Mouse (Mus musculus) intestine, postnatal 0 days (tissue): ENCODE data around the gene Sec24b. TPM values are rescaled to one million over a fixed set of nuclear protein-coding genes. Genes with fewer than 3 reads are reported as not detected.

ENCODE experiments used
- ATAC-seq: fragments of 200-750 bp; cut with Nextera tagmentation; 2 replicates; pipeline ENCODE4 v1.8.0; 2017; ENCODE audit warnings: mild to moderate bottlenecking, moderate TSS enrichment, moderate library complexity
- H3K27ac ChIP-seq: fragments of 300-500 bp; sonication (generic); 2 replicates; pipeline ENCODE4 v1.5.1; 2014; ENCODE audit warnings: mild to moderate bottlenecking, low read depth, low read length, moderate library complexity
- H3K27me3 ChIP-seq: fragments of 300-500 bp; sonication (generic); replicated peaks from 2 replicates; pipeline ENCODE4 v1.6.1; 2014; ENCODE audit warnings: low read length, mixed read lengths; ENCODE audit not compliant: control insufficient read depth, insufficient read depth
- H3K36me3 ChIP-seq: fragments of 300-500 bp; sonication (generic); 2 replicates; pipeline ENCODE4 v1.6.1; 2014; ENCODE audit warnings: mild to moderate bottlenecking, moderate library complexity; ENCODE audit not compliant: control insufficient read depth, insufficient read depth
- H3K4me1 ChIP-seq: fragments of 300-500 bp; sonication (generic); replicated peaks from 2 replicates; pipeline ENCODE4 v1.6.1; 2014; ENCODE audit warnings: antibody characterized with exemption, low read length, mixed read lengths; ENCODE audit not compliant: control insufficient read depth, insufficient read depth
- H3K4me2 ChIP-seq: fragments of 300-500 bp; sonication (generic); replicated peaks from 2 replicates; pipeline ENCODE4 v1.6.1; 2014; ENCODE audit warnings: low read depth, mild to moderate bottlenecking, moderate library complexity
- H3K4me3 ChIP-seq: fragments of 300-500 bp; sonication (generic); 2 replicates; pipeline ENCODE4 v1.5.1; 2014; ENCODE audit warnings: low read depth, low read length
- H3K9ac ChIP-seq: fragments of 300-500 bp; sonication (generic); 2 replicates; pipeline ENCODE4 v1.6.1; 2014; ENCODE audit warnings: mild to moderate bottlenecking, low read depth, low read length
- H3K9me3 ChIP-seq: fragments of 300-500 bp; sonication (generic); 2 replicates; pipeline ENCODE4 v1.6.1; 2016; ENCODE audit warnings: mixed run types; ENCODE audit not compliant: control insufficient read depth
- CTCF ChIP-seq: sonication (generic); IDR thresholded peaks from 2 replicates; pipeline ENCODE4 v1.5.1; 2016; ENCODE audit warnings: low read depth, mild to moderate bottlenecking, control low read depth, antibody characterized with exemption, moderate library complexity
- WGBS: fragments of 180-500 bp; shearing (Covaris S2); extraction: QIAGEN DNeasy Blood & Tissue Kit; methylation state at CpG from one replicate; pipeline ENCODE4 v1.1.7; 2014; 5-methylcytosine and 5-hydroxymethylcytosine counted together
- polyA plus RNA-seq: library from polyadenylated mRNA; unstranded; fragments of >200 nt; fragmentation: Nextera tagmentation; extraction: Ambion mirVana; gene quantifications from 2 replicates; pipeline ENCODE4 v1.2.1, GENCODE M21; 2015

Gene Sec24b
- polyA plus RNA-seq, 1 experiment from 2014 or later, result 13.1 TPM

DNA sequence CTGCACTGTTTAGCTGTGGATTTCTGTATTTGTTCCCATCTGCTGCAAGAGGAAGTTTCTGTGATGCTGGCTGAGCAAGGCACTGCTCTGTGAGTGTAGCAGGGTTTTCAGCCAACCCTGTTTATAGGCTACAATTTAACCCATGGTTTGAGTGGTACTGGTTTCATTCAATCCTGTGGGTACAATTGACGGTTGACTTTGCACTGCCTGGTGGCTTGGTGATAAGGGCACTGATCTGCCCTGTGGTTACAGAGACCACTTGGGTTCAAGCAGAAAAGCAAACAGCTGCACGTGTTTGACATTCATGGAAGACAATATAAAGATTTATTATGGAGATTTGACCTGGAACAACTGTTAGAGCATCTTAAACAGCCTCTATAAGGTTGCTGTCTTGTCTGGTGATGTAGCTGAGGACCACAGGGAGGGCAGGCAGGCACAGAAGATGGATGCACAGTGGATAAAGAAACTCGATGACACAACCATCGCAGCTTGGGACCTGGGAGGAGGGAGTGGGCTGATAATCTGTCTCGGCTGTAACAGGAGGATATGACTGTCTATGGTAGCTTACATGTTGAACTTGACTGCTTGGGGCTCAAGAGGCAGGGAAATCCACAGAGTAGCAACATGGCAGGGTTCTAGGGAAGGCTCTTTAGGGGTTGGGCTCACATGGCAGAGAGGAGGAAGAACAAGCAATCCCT lies 115.0 kb downstream of the Sec24b start:
- H3K4me3 ChIP-seq, result no peak overlapping the region
- H3K36me3 ChIP-seq, result no peaks in the 10 kb centered on the region
- no peak overlapping the region for H3K4me2 ChIP-seq
- TF ChIP-seq CTCF, result no peak
- H3K27ac ChIP-seq, result no peak overlapping the region
- no peaks in the 10 kb centered on the region for H3K9me3 ChIP-seq
- ATAC-seq, result no peak
- H3K4me1 ChIP-seq, result no peaks in the 10 kb centered on the region
- H3K9ac ChIP-seq, result no peak overlapping the region
- no peaks in the 10 kb centered on the region for H3K27me3 ChIP-seq
- WGBS, result 47% methylated on average over 5 of the region's 5 CpGs

DNA sequence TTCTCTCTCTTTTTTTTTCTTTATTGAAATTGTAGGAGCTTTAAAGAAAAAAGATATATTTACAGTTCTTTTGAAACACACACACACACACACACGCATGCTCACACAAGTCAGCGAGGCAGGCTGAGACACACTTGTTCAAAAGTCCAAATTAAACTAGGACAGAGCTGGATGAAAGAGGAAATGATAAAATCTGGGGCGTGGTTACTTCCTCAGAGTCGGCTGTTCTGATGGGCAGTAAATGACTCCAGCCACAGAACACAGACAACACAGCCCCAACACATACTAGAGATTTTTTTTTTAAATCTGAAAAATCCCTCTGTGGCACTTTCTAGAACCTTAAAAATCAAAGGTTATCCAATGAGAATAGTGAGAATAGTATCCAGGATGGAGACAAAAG lies 117.5 kb downstream of the Sec24b start:
- no peak overlapping the region for H3K4me2 ChIP-seq
- ATAC-seq, result no peak

DNA sequence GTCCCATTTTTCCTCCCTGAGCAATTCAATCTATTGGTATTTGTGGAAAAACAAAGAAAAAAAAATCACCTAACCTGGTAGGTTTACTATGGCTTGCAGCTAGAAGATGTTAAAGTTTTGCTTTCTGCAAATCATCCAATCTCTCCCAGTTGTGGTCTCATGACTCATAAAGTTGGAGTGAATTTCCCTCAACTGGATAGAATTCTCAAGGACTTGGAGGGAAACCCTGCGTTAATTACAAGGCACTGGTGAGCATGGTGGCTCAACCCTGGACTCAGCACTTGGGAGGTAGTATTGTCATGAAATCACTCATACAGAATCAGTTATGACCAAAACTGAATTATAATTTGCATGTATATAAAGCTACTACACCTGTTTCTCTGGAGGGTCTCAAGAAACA lies 120.1 kb downstream of the Sec24b start:
- no peak overlapping the region for H3K4me3 ChIP-seq
- H3K4me1 ChIP-seq, result no peaks in the 10 kb centered on the region
- no peak for TF ChIP-seq CTCF
- no peak overlapping the region for H3K9ac ChIP-seq
- H3K36me3 ChIP-seq, result no peaks in the 10 kb centered on the region
- 92% methylated on average over 1 of the region's 1 CpGs for WGBS
- no peak for ATAC-seq
- no peak overlapping the region for H3K27ac ChIP-seq
- no peaks in the 10 kb centered on the region for H3K27me3 ChIP-seq
- no peaks in the 10 kb centered on the region for H3K9me3 ChIP-seq
- H3K4me2 ChIP-seq, result no peak overlapping the region

More for the DNA sequence above, 117.5 kb downstream of the Sec24b start:
- Histone ChIP-seq H3K27me3 (no peaks in the 10 kb centered on the region), H3K4me3 (no peak overlapping the region), H3K4me1 (no peaks in the 10 kb centered on the region), H3K9ac (no peak overlapping the region), H3K27ac (no peak overlapping the region), H3K9me3 (no peaks in the 10 kb centered on the region), H3K36me3 (no peaks in the 10 kb centered on the region)
- TF ChIP-seq CTCF, result no peak
- WGBS, result 41% methylated on average over 4 of the region's 4 CpGs

DNA sequence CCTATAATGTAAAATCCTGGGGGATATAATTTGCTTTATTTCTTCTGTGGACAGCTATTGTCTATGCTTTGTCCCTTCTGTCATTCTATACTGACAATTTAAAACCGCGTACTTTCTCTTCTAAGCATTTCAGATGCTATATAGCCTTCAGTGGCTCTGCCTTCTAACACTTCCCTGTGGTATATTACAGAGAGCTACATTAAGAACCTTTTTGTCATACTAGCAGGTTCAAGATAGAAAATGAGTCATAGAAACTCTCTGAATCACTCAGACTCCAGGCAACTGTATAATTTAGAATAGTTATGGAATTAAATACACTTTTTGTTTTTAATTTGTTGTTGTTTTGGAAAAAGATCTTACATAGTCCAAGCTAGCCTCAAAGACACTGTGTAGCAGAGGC lies 120.6 kb downstream of the Sec24b start:
- WGBS, result 93% methylated on average over 2 of the region's 2 CpGs
- no peak overlapping the region for H3K4me2 ChIP-seq
- ATAC-seq, result no peak
- no peaks in the 10 kb centered on the region for H3K4me1 ChIP-seq
- H3K9ac ChIP-seq, result no peak overlapping the region
- no peak overlapping the region for H3K4me3 ChIP-seq
- TF ChIP-seq CTCF, result no peak
- no peaks in the 10 kb centered on the region for H3K27me3 ChIP-seq
- H3K27ac ChIP-seq, result no peak overlapping the region
- H3K9me3 ChIP-seq, result no peaks in the 10 kb centered on the region
- no peaks in the 10 kb centered on the region for H3K36me3 ChIP-seq

DNA sequence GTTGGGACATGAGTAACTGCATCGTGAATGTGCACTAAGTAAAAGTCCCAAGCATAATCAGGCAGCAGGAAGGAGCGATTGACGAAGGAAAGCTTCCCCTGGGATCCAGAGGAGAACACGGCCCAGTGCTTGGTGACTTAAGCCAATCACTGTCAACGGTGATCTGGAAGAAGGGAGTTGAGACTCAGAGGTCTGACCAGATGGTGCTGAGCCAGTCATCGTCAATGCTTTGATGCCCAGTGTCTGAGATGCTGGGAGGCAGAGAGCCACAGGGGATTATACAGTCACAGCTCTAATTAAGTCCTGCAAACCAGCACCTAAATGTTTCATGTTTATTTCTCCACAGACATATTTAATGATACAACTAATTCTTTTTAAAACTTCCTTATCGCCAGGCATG lies 122.3 kb downstream of the Sec24b start:
- Histone ChIP-seq H3K4me1 (no peaks in the 10 kb centered on the region), H3K4me2 (no peak overlapping the region), H3K27me3 (no peaks in the 10 kb centered on the region), H3K4me3 (no peak overlapping the region), H3K36me3 (no peaks in the 10 kb centered on the region), H3K27ac (no peak overlapping the region), H3K9me3 (no peaks in the 10 kb centered on the region), H3K9ac (no peak overlapping the region)
- no peak for ATAC-seq
- WGBS, result 72% methylated on average over 7 of the region's 7 CpGs
- TF ChIP-seq CTCF, result no peak

DNA sequence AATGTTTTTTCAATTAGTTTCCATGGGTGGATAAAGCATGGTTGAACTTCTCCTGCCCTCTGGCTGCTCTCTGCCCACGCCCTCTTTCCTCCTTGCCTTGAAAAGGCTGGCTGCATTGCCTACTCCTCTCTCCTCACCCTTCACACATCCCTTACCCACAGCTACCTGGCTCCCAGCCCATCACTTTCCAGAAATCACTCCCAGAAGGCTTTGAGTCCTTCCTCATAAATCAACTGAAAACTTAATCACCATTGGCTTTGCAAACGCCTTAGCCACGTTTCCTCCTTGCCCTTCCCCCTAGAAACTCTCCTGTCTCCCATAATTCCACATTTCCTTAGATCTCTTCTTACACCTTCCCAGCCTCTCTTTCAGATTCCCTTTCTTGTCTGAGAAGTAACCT lies 123.5 kb downstream of the Sec24b start:
- Histone ChIP-seq H3K27ac (no peak overlapping the region), H3K9ac (no peak overlapping the region), H3K9me3 (no peaks in the 10 kb centered on the region), H3K27me3 (no peaks in the 10 kb centered on the region), H3K4me1 (no peaks in the 10 kb centered on the region), H3K36me3 (no peaks in the 10 kb centered on the region), H3K4me3 (no peak overlapping the region), H3K4me2 (no peak overlapping the region)
- ATAC-seq, result no peak
- no peak for TF ChIP-seq CTCF
- WGBS, result 27% methylated on average over 3 of the region's 3 CpGs
